ENCODE assay signal across 8 mouse cellular contexts in genomic region chr2:104494801-104495185, GRCm38 (mm10). TPM values are rescaled to one million over a fixed set of nuclear protein-coding genes. Genes with fewer than 3 reads are reported as not detected.
DNase-seq lines count a peak whose midpoint lies in the region; ATAC-seq and TF ChIP-seq lines count a peak whose summit lies in the region.

No protein-coding gene starts in this region.

- WGBS in heart, embryonic 12.5 days: 9% methylated on average over 9 of the region's 9 CpGs
- WGBS in forebrain, embryonic 12.5 days: 15% methylated on average over 9 of the region's 9 CpGs
- WGBS in midbrain, embryonic 16.5 days: 10% methylated on average over 9 of the region's 9 CpGs

- intact Hi-C loops in gastrocnemius, postnatal 36 days (cut with DNase I): loop anchor here (2.0 to 10.0 kb wide), 4 partner anchors 50 to 370 kb away; partner anchors contain the start of gene A930018P22Rik

- no peaks in the 10 kb centered on the region for H3K36me3 ChIP-seq in heart, embryonic 12.5 days
- no peaks in the 10 kb centered on the region for H3K36me3 ChIP-seq in ES-E14 (ENCODE audit: control insufficient read depth, insufficient read depth, low read length, poor library complexity, severe bottlenecking)
- H3K36me3 ChIP-seq in forebrain, embryonic 12.5 days (replicated peaks): no peaks in the 10 kb centered on the region
- no peaks in the 10 kb centered on the region for H3K36me3 ChIP-seq in midbrain, embryonic 16.5 days (ENCODE audit: control insufficient read depth, insufficient read depth, low read length)

- peak overlapping the region; percentile 99 for H3K9ac ChIP-seq in heart, embryonic 12.5 days
- H3K9ac ChIP-seq in ES-E14 (ENCODE audit: insufficient read depth, low read depth, low read length, poor library complexity, severe bottlenecking): peak overlapping the region; percentile 97; the same call in 1 of the 2 replicates
- peak overlapping the region; percentile 99 for H3K9ac ChIP-seq in forebrain, embryonic 12.5 days
- peak overlapping the region; percentile 99 for H3K9ac ChIP-seq in midbrain, embryonic 16.5 days (ENCODE audit: low read depth, low read length)

- no peaks in the 10 kb centered on the region for H3K9me3 ChIP-seq in heart, embryonic 12.5 days (replicated peaks)
- no peaks in the 10 kb centered on the region for H3K9me3 ChIP-seq in ES-E14 (ENCODE audit: control insufficient read depth, insufficient read depth, low read depth, low read length)
- H3K9me3 ChIP-seq in forebrain, embryonic 12.5 days: no peaks in the 10 kb centered on the region
- no peaks in the 10 kb centered on the region for H3K9me3 ChIP-seq in midbrain, embryonic 16.5 days (replicated peaks; ENCODE audit: control insufficient read depth, low read length, poor library complexity, severe bottlenecking)

- peaks cover 33% of the 10 kb centered on the region for H3K4me1 ChIP-seq in heart, embryonic 12.5 days (replicated peaks)
- H3K4me1 ChIP-seq in ES-E14 (ENCODE audit: control insufficient read depth in 2 of 2, insufficient read depth in 2 of 2, low read length in 2 of 2, poor library complexity in 1 of 2): peaks cover 2 to 7% of the 10 kb centered on the region in 2 experiments; a peak in 2 of 4 replicates
- H3K4me1 ChIP-seq in forebrain, embryonic 12.5 days: peaks cover 10% of the 10 kb centered on the region
- peaks cover 18% of the 10 kb centered on the region for H3K4me1 ChIP-seq in midbrain, embryonic 16.5 days (ENCODE audit: control insufficient read depth, insufficient read depth, low read length)

- H3K4me2 ChIP-seq in heart, embryonic 12.5 days: peak overlapping the region; percentile 73
- H3K4me2 ChIP-seq in forebrain, embryonic 12.5 days: peak overlapping the region; percentile 89
- peak overlapping the region; percentile 55 for H3K4me2 ChIP-seq in midbrain, embryonic 16.5 days (ENCODE audit: low read length)

- in situ Hi-C loops in ES-E14 (cut with MboI; ENCODE audit: low sequenced_read_pairs in 2 of 2, unreplicated experiment in 2 of 2): no loop called here

- peak overlapping the region; percentile 100 for H3K27ac ChIP-seq in heart, embryonic 12.5 days (ENCODE audit: poor library complexity, severe bottlenecking)
- H3K27ac ChIP-seq in ES-E14 (ENCODE audit: insufficient read depth, low read depth, low read length, poor library complexity, severe bottlenecking): no peak overlapping the region
- peak overlapping the region; percentile 99 for H3K27ac ChIP-seq in forebrain, embryonic 12.5 days
- H3K27ac ChIP-seq in midbrain, embryonic 16.5 days (ENCODE audit: low read length): peak overlapping the region; percentile 99

- no peaks in the 10 kb centered on the region for H3K27me3 ChIP-seq in heart, embryonic 12.5 days (replicated peaks)
- H3K27me3 ChIP-seq in forebrain, embryonic 12.5 days: no peaks in the 10 kb centered on the region
- no peaks in the 10 kb centered on the region for H3K27me3 ChIP-seq in midbrain, embryonic 16.5 days (ENCODE audit: control insufficient read depth, insufficient read depth, low read depth, low read length)

- no peak for DNase-seq in heart, adult 8-10 months (ENCODE audit: low spot score)
- DNase-seq in ES-E14 (ENCODE audit: low read depth, low spot score): no peak
- peak; percentile 38 to 48 for DNase-seq in left cerebral cortex, adult 8-10 months (ENCODE audit: low spot score in 2 of 2)
- DNase-seq in gastrocnemius, postnatal 36 days: no peak
- DNase-seq in adrenal gland, postnatal 4 days (ENCODE audit: low spot score in 2 of 2): no peak

- no peak for ATAC-seq in heart, embryonic 12.5 days (ENCODE audit: insufficient number of reproducible peaks, low FRiP score)
- no peak; the same call in 1 of the 2 replicates for ATAC-seq in forebrain, embryonic 12.5 days (ENCODE audit: low FRiP score)
- no peak for ATAC-seq in midbrain, embryonic 16.5 days

- H3K4me3 ChIP-seq in heart, embryonic 12.5 days: peak overlapping the region; percentile 77
- peak overlapping the region; percentile 80 to 96 for H3K4me3 ChIP-seq in ES-E14 (ENCODE audit: insufficient read depth in 1 of 2, low read depth in 1 of 2, low read length in 2 of 2, poor library complexity in 1 of 2, severe bottlenecking in 1 of 2)
- peak overlapping the region; percentile 86 for H3K4me3 ChIP-seq in forebrain, embryonic 12.5 days (replicated peaks)
- H3K4me3 ChIP-seq in midbrain, embryonic 16.5 days (ENCODE audit: low read depth, low read length): peak overlapping the region; percentile 96

TF ChIP-seq in ES-E14, 5 proteins besides CTCF, POLR2A, EP300 and RAD21:
- TF ChIP-seq MAFK (IDR thresholded peaks at IDR 0.05; ENCODE audit: insufficient read depth, low read depth, low read length) (no peak), CHD2 (IDR thresholded peaks at IDR 0.05; ENCODE audit: low read depth, low read length) (no peak), ZNF384 (IDR thresholded peaks at IDR 0.05; ENCODE audit: low read depth, low read length) (no peak)

RNA-seq across cellular contexts. Expression of gene Hipk3, which starts 0.5 kb away (rescaled TPM):
- 71.4 and 78.0 TPM in 2 replicates for polyA plus RNA-seq in heart, embryonic 12.5 days (2016; fragmentation: Nextera tagmentation; extraction: Ambion mirVana)
- total RNA-seq in heart, adult 8-10 months (2022): 100 to 1,000 TPM; 217 to 250 (median 233) TPM
- total RNA-seq in ES-E14 (2012; rRNA removed): 9.3 and 11.1 TPM in 2 replicates
- polyA plus RNA-seq in forebrain, embryonic 12.5 days (2016; fragmentation: Nextera tagmentation; extraction: Ambion mirVana): 9.0 and 9.1 TPM in 2 replicates
- 100 to 1,000 TPM in 2 of 4 experiments, 10 to 100 TPM in 2; 91.0 to 102 (median 98.9) TPM for total RNA-seq in left cerebral cortex, adult 8-10 months (2022)
- polyA plus RNA-seq in midbrain, embryonic 16.5 days (2015; fragmentation: Nextera tagmentation; extraction: Ambion mirVana): 7.3 and 7.6 TPM in 2 replicates
- total RNA-seq in gastrocnemius, postnatal 36 days (2021): 100 to 1,000 TPM; 200 to 217 TPM
- 100 to 1,000 TPM; 119 to 129 TPM for total RNA-seq in adrenal gland, postnatal 4 days (2021)

Comparison
In these comparisons a context has a peak if more than half of its experiments do, and no peak if none do; other contexts are left out.
1. DNase-seq: peak in left cerebral cortex, adult 8-10 months (2 of 2); none in heart, adult 8-10 months (single experiment), ES-E14 (single experiment), gastrocnemius, postnatal 36 days (0 of 2) and adrenal gland, postnatal 4 days (0 of 2).
2. Peak in every context shown above with its lines, with median percentiles within 50 percentile points of each other: H3K4me2 ChIP-seq, H3K4me3 ChIP-seq and H3K9ac ChIP-seq.